Mouse (Mus musculus) neural tube, embryonic 14.5 days (tissue): Measurements from ENCODE around the gene Tpx2. TPM values are rescaled to one million over a fixed set of nuclear protein-coding genes. Genes with fewer than 3 reads are reported as not detected.

ENCODE experiments used
- ATAC-seq: fragments of 200-750 bp; cut with Nextera tagmentation; 2 replicates; pipeline ENCODE4 v1.8.0; 2017; ENCODE audit warnings: low read depth, mild to moderate bottlenecking, moderate TSS enrichment, moderate library complexity
- H3K27ac ChIP-seq: fragments of 300-500 bp; sonication (generic); 2 replicates; pipeline ENCODE4 v1.5.1; 2014; ENCODE audit warnings: low read depth, mild to moderate bottlenecking, control low read depth, low read length, moderate library complexity, mixed read lengths
- H3K27me3 ChIP-seq: fragments of 300-500 bp; sonication (generic); 2 replicates; pipeline ENCODE4 v1.6.1; 2014; ENCODE audit warnings: low read length; ENCODE audit not compliant: control insufficient read depth, insufficient read depth
- H3K36me3 ChIP-seq: fragments of 300-500 bp; sonication (generic); 2 replicates; pipeline ENCODE4 v1.6.1; 2014; ENCODE audit warnings: low read length, mixed read lengths; ENCODE audit not compliant: control insufficient read depth, insufficient read depth
- H3K4me1 ChIP-seq: fragments of 300-500 bp; sonication (generic); 2 replicates; pipeline ENCODE4 v1.6.1; 2014; ENCODE audit warnings: low read length; ENCODE audit not compliant: control insufficient read depth, insufficient read depth
- H3K4me2 ChIP-seq: fragments of 300-500 bp; sonication (generic); 2 replicates; pipeline ENCODE4 v1.6.1; 2014; ENCODE audit warnings: mild to moderate bottlenecking, low read depth, low read length, control low read depth
- H3K4me3 ChIP-seq: fragments of 300-500 bp; sonication (generic); 2 replicates; pipeline ENCODE4 v1.5.1; 2014; ENCODE audit warnings: low read depth, low read length, control low read depth, mixed read lengths
- H3K9ac ChIP-seq: fragments of 300-500 bp; sonication (generic); replicated peaks from 2 replicates; pipeline ENCODE4 v1.6.1; 2014; ENCODE audit warnings: low read depth, mild to moderate bottlenecking, control low read depth, low read length, mixed read lengths
- H3K9me3 ChIP-seq: fragments of 300-500 bp; sonication (generic); 2 replicates; pipeline ENCODE4 v1.6.1; 2016; ENCODE audit warnings: low read length; ENCODE audit not compliant: control insufficient read depth
- WGBS: fragments of 180-500 bp; shearing (Covaris S2); extraction: QIAGEN DNeasy Blood & Tissue Kit; methylation state at CpG from one replicate; pipeline ENCODE4 v1.1.7; 2014; 5-methylcytosine and 5-hydroxymethylcytosine counted together
- polyA plus RNA-seq: library from polyadenylated mRNA; unstranded; fragments of >200 nt; fragmentation: Nextera tagmentation; extraction: Ambion mirVana; gene quantifications from 2 replicates; pipeline ENCODE4 v1.2.1, GENCODE M21; 2014

Gene Tpx2
- polyA plus RNA-seq, 1 experiment from 2014 or later: 7.5 TPM

DNA sequence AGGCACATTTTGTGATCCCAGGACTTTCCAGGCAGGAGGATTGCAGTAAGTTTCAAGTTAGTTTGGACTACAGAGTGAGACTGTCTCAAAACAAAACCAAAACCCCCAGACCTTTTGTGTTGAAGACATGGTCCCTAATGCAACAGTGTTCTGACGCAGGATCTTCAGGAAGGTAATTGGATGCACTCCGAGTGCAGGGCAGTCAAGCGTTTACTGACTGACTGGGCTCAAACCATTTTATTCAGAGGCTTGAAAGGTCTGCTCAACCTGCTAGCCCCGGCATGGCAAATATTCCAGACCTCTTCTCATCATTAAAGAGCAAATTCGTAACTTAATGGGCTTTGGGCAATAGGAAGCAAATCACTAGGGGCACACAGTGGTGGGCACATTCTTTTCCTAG, 29.1 kb upstream of the Tpx2 start:
- no peak overlapping the region for H3K4me3 ChIP-seq
- WGBS: 75% methylated on average over 5 of the region's 5 CpGs
- H3K4me1 ChIP-seq: peaks cover 39% of the 10 kb centered on the region
- H3K4me2 ChIP-seq: no peak overlapping the region
- no peak overlapping the region for H3K27ac ChIP-seq
- no peak overlapping the region for H3K9ac ChIP-seq
- no peak for ATAC-seq
- no peaks in the 10 kb centered on the region for H3K27me3 ChIP-seq
- H3K9me3 ChIP-seq: no peaks in the 10 kb centered on the region
- no peaks in the 10 kb centered on the region for H3K36me3 ChIP-seq

DNA sequence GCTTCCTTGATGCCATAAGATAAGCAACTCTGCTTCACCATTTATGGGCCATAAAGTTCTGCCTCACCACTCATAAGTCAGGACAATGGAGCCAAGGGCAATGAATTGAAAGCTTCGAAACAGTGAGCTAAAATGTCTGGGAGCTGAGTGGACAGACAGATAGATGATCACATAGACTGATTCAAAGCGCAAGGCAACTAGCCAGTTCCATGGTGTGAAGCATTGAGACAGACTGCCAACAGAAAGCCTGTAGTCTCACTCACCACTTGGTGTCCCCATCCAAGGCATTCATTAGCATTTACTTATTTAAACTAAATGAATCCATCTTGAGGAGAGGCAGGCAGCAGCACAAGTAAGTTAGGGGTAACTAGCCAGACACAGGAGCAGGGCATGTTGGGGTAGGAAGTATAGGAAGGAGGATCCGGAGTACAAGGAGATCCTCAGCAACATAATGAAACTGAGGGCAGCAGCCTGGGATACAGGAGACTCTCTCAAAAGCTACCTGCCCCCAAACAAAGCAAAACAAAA, 28.6 kb upstream of the Tpx2 start:
- no peak overlapping the region for H3K4me2 ChIP-seq
- no peaks in the 10 kb centered on the region for H3K9me3 ChIP-seq
- H3K9ac ChIP-seq: no peak overlapping the region
- H3K27me3 ChIP-seq: no peaks in the 10 kb centered on the region
- H3K27ac ChIP-seq: peak overlapping the region; percentile 23; the same call in 1 of the 2 replicates
- H3K4me1 ChIP-seq: peaks cover 43% of the 10 kb centered on the region
- ATAC-seq: no peak
- no peaks in the 10 kb centered on the region for H3K36me3 ChIP-seq
- 96% methylated on average over 3 of the region's 3 CpGs for WGBS
- H3K4me3 ChIP-seq: no peak overlapping the region

DNA sequence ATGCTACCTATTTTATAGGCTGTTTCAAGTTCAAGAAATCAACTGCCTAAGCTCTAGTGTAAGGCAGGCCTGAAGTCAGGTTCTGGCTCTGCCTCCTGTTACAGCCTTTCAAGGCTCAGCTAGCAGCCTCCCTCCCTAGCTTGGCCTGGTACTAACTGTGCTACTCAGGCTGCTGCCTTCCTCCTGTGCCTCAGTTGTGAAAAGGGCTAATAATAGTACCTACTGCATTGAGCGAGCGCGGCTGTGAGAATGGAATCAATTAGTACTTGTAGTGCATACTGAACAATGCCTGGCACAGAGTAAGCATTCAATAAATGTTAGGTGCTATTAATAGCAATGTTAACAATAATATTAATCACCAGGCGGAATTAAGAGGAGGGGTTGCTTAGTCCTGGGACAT, 27.8 kb upstream of the Tpx2 start:
- 46% methylated on average over 4 of the region's 4 CpGs for WGBS
- H3K27ac ChIP-seq: peak overlapping the region; percentile 23
- H3K4me2 ChIP-seq: no peak overlapping the region
- no peak overlapping the region for H3K4me3 ChIP-seq
- ATAC-seq: no peak
- H3K27me3 ChIP-seq: no peaks in the 10 kb centered on the region
- peaks cover 44% of the 10 kb centered on the region for H3K4me1 ChIP-seq
- no peaks in the 10 kb centered on the region for H3K36me3 ChIP-seq
- no peaks in the 10 kb centered on the region for H3K9me3 ChIP-seq
- no peak overlapping the region for H3K9ac ChIP-seq

DNA sequence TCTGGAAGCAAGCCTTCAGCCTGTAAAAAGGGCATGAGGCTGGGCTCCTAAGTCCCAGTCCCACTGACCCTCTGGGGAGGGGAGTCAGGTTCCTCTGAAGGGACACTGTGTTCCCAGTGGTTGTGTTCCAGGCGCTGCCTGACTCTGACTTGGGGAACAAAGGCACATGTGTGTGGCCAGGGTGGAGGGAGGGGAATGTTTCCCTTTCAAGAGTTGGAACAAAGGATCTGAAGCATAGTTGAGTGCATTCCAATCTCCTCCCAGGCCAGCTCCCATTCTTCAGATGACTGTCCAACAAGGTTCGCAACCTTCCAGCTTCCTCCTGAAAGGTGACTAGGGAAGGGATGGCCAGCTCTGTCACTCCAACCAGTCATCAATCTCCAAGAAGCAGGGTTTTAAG, 27.4 kb upstream of the Tpx2 start:
- Histone ChIP-seq H3K9me3 (no peaks in the 10 kb centered on the region), H3K36me3 (no peaks in the 10 kb centered on the region), H3K9ac (no peak overlapping the region), H3K4me2 (no peak overlapping the region), H3K4me3 (no peak overlapping the region), H3K4me1 (peaks cover 48% of the 10 kb centered on the region), H3K27me3 (no peaks in the 10 kb centered on the region), H3K27ac (peak overlapping the region; percentile 52; the same call in 1 of the 2 replicates)
- no peak for ATAC-seq
- 9% methylated on average over 2 of the region's 2 CpGs for WGBS

DNA sequence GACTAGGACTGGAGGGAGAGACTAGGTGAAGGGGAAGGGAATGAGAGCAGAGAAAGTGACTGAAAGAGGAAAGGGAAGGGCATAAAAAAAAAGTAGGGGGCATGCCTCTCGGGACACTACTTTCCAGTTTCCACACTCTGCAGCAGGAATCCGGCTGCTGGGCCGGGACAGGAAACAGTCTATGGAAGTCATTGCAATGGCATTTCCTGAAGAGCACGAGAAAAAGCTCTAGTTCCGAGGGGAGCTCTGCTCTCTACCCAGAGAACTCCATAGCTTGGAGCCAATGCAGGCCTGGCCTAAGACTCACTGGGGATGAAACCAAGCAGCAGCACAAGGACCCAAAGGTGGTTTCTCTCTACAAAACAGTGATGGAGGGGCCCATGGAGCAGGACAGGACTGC, 26.7 kb upstream of the Tpx2 start:
- Histone ChIP-seq H3K9me3 (no peaks in the 10 kb centered on the region), H3K4me2 (no peak overlapping the region), H3K27me3 (no peaks in the 10 kb centered on the region), H3K4me3 (no peak overlapping the region), H3K36me3 (no peaks in the 10 kb centered on the region), H3K9ac (no peak overlapping the region), H3K4me1 (peaks cover 55% of the 10 kb centered on the region), H3K27ac (0 out of 2 replicates have a peak overlapping the region, but pooled peaks have one; percentile 52)
- no peak for ATAC-seq
- 63% methylated on average over 5 of the region's 5 CpGs for WGBS

DNA sequence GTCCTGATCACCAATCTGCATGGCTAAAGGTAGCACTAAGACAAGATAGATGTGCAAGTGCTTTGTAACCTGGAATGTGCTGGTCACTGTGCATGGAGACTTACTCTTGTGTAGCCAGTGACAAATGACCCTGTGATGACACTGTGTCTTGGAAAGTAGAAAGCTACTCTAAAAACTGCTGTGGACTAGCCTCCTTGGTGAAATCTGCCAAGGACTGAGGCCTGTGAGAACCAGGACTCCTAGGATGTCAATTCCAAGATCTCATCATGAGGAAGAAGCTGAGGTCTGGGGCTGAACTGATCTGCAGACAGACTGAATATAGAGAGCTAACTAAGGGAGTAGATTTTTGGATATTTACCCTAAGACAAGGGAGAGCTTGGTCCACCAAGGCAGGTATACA, 26.2 kb upstream of the Tpx2 start:
- Histone ChIP-seq H3K27ac (no peak overlapping the region), H3K27me3 (no peaks in the 10 kb centered on the region), H3K9ac (no peak overlapping the region), H3K4me1 (peaks cover 60% of the 10 kb centered on the region), H3K36me3 (no peaks in the 10 kb centered on the region), H3K4me2 (no peak overlapping the region), H3K4me3 (no peak overlapping the region), H3K9me3 (no peaks in the 10 kb centered on the region)
- no peak for ATAC-seq

DNA sequence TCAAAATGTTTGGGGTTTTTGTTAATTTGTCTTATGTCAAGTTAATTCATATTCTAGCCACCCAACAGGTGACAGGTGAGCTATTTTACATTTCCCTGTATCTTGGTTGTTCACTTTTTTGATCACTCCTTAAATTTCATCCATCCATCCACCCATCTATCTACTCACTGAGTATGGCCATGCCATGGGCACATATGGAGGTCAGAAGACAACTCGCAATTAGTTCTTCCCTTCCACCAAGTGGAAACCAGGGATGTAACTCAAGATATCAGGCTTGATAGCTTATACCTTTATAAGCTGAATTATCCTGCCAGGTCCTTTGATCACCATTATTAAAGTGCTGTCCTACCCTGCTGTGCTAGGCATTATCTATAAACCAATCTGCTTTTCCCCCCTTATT, 24.0 kb upstream of the Tpx2 start:
- WGBS: 100% methylated on average over 1 of the region's 1 CpGs
- H3K4me1 ChIP-seq: peaks cover 68% of the 10 kb centered on the region
- H3K9me3 ChIP-seq: no peaks in the 10 kb centered on the region
- no peak overlapping the region for H3K4me3 ChIP-seq
- no peak overlapping the region for H3K9ac ChIP-seq
- H3K27me3 ChIP-seq: no peaks in the 10 kb centered on the region
- no peak overlapping the region for H3K4me2 ChIP-seq
- H3K36me3 ChIP-seq: no peaks in the 10 kb centered on the region
- no peak for ATAC-seq
- H3K27ac ChIP-seq: no peak overlapping the region

DNA sequence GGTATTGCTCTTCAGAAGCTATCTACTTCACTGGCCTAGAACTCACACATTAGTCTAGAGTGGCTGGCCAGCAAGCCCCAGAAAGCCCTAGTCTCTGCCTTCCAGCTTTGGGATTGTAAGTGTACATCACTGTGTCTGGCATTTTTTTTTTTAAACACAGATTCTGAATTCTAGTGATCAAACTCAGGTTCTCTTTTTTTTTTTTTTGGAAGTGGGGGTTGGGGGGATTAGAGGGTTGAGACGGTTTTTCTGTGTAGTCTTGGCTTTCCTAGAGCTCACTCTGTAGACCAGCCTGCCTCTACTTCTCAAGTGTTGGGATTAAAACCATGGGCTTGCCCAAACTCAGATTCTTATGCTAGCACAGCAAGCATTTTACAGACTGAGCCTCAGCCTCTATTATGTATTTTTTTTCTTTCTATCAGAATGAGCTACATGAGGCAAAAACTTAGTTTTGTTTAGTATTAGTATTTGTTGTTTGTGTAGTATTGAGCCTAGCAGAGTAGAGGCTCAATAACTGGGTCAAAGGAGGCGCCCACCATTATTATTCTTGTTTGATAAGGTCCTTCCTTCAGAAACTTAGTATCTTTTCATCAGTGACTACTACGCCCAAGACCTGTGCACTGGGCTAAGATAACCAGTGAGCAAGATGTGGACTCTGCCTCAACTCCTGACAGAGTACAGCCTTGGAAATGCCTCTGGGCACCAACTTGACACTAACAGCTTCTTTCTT, 23.2 kb upstream of the Tpx2 start:
- Histone ChIP-seq H3K27me3 (no peaks in the 10 kb centered on the region), H3K9ac (no peak overlapping the region), H3K4me1 (peaks cover 74% of the 10 kb centered on the region), H3K9me3 (no peaks in the 10 kb centered on the region), H3K4me2 (no peak overlapping the region), H3K36me3 (no peaks in the 10 kb centered on the region), H3K4me3 (no peak overlapping the region), H3K27ac (no peak overlapping the region)
- 96% methylated on average over 3 of the region's 3 CpGs for WGBS
- ATAC-seq: no peak

DNA sequence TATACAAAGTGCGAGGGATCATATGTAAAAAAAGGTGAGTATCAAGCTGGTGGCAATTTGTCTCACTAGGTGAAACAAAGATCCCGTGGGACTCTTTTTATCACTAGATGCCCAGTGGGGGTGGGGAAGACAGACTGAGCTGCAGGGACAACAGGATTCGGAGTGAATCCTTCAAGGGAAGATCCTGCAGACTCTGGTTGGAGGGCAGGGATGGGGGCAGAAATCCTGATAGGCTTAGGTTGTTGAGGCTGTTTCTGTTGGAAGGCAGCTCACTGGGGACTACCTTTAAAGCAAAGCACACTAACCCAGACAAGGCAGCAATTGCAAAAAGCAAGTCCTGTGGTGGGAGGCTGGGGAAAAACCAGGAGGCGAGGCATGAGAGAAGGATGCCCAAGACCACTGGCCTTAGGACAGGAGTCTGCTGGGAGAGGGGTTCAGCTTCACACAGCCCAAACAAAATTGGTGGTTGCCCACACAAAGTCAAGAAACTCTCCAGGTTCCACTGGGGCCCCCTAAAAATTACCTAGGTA, 22.5 kb upstream of the Tpx2 start:
- Histone ChIP-seq H3K27ac (no peak overlapping the region), H3K36me3 (no peaks in the 10 kb centered on the region), H3K4me2 (0 out of 2 replicates have a peak overlapping the region, but pooled peaks have one; percentile 9), H3K27me3 (no peaks in the 10 kb centered on the region), H3K9me3 (no peaks in the 10 kb centered on the region), H3K4me1 (peaks cover 68% of the 10 kb centered on the region), H3K9ac (no peak overlapping the region), H3K4me3 (no peak overlapping the region)
- 83% methylated on average over 4 of the region's 4 CpGs for WGBS
- no peak for ATAC-seq
